Mouse (Mus musculus): ENCODE results near the gene Scgb2b24. TPM values are rescaled to one million over a fixed set of nuclear protein-coding genes. Genes with fewer than 3 reads are reported as not detected.

Gene Scgb2b24
- not detected in 2 replicates for total RNA-seq (2012; rRNA removed)
- total RNA-seq (2014; rRNA removed) = not detected in 2 replicates
- not detected in 2 replicates for polyA plus RNA-seq (2012; ENCODE audit: insufficient read length, low read depth)

- no peaks in the 10 kb centered on the region for H3K9me3 ChIP-seq (replicated peaks; ENCODE audit: low read length)
Measured at GRCm38 (mm10) chr7:33739212-33739611, at the start of gene Scgb2b24. Gene Scgb2b24 (minus strand): TSS chr7:33739312.

GRCm38 (mm10) chr7:33743499-33743898 is 4.4 kb upstream of the Scgb2b24 start, which contains the start of gene Scgb1b24:
Gene Scgb1b24 (plus strand): TSS chr7:33743799.
- Histone ChIP-seq H3K36me3 (replicated peaks in 1 of 2; ENCODE audit: control insufficient read depth in 1 of 2, insufficient read depth in 1 of 2, low read length in 1 of 2) (no peaks in the 10 kb centered on the region), H3K27me3 (replicated peaks) (no peaks in the 10 kb centered on the region), H3K4me1 (ENCODE audit: control insufficient read depth in 1 of 2, insufficient read depth in 2 of 2) (no peaks in the 10 kb centered on the region), H3K4me2 (ENCODE audit: insufficient read depth, low read depth, poor library complexity, severe bottlenecking) (no peak within 1 kb of the TSS), H3K9ac (ENCODE audit: insufficient read depth, low read depth) (no peak within 1 kb of the TSS), H3K9me3 (replicated peaks; ENCODE audit: low read length) (no peaks in the 10 kb centered on the region), H3K79me2 (replicated peaks; ENCODE audit: control insufficient read depth, extremely low read depth, insufficient read depth, poor library complexity, severe bottlenecking) (no peaks in the 10 kb centered on the region), H3K4me3 (replicated peaks in 1 of 3; ENCODE audit: low read depth in 2 of 3, low read length in 2 of 3, poor library complexity in 1 of 3) (no peak within 1 kb of the TSS), H3K27ac (ENCODE audit: insufficient read depth, low read depth) (no peak within 1 kb of the TSS)
- DNase-seq (ENCODE audit: extremely low read depth) = no peak
- dilution Hi-C loops (cut with MboI; ENCODE audit: extremely low pct_ligation_motif_present, extremely low pct_unique_long_range_greater_than_20kb, low sequenced_read_pairs) (no loop called here), in situ Hi-C loops (cut with MboI; ENCODE audit: low pct_ligation_motif_present, low pct_unique_long_range_greater_than_20kb, low sequenced_read_pairs) (no loop called here)
- TF ChIP-seq ETS1 (conservative IDR thresholded peaks at IDR 0.05; ENCODE audit: low read depth, low read length) (no peak), MAX (IDR thresholded peaks at IDR 0.05; ENCODE audit: low read length) (no peak), ELF1 (IDR thresholded peaks at IDR 0.05; ENCODE audit: low read depth, low read length) (no peak), E2F4 (IDR thresholded peaks at IDR 0.05; ENCODE audit: insufficient replicate concordance, low read depth, low read length) (no peak), GABPA (IDR thresholded peaks at IDR 0.05; ENCODE audit: insufficient replicate concordance, low read depth, low read length) (no peak), MXI1 (IDR thresholded peaks at IDR 0.05; ENCODE audit: low read depth, low read length) (no peak)

More at GRCm38 (mm10) chr7:33739212-33739611, at the start of gene Scgb2b24:
- H3K4me1 ChIP-seq (ENCODE audit: control insufficient read depth in 1 of 2, insufficient read depth in 2 of 2) = no peaks in the 10 kb centered on the region
- no peak within 1 kb of the TSS for H3K9ac ChIP-seq (ENCODE audit: insufficient read depth, low read depth)
- no peaks in the 10 kb centered on the region for H3K27me3 ChIP-seq (replicated peaks)
- H3K4me3 ChIP-seq (replicated peaks in 1 of 3; ENCODE audit: low read depth in 2 of 3, low read length in 2 of 3, poor library complexity in 1 of 3) = no peak within 1 kb of the TSS
- no peak for DNase-seq (ENCODE audit: extremely low read depth)
- TF ChIP-seq ZC3H11A (IDR thresholded peaks at IDR 0.05; ENCODE audit: low read depth, low read length) (no peak), POLR2A (IDR thresholded peaks at IDR 0.05; ENCODE audit: low read depth, low read length) (no peak), JUN (IDR thresholded peaks at IDR 0.05; ENCODE audit: insufficient read depth, low read depth, low read length) (no peak), ZKSCAN1 (IDR thresholded peaks at IDR 0.05; ENCODE audit: borderline replicate concordance, low read depth, low read length) (no peak)
- no peak within 1 kb of the TSS for H3K4me2 ChIP-seq (ENCODE audit: insufficient read depth, low read depth, poor library complexity, severe bottlenecking)
- no peaks in the 10 kb centered on the region for H3K36me3 ChIP-seq (replicated peaks in 1 of 2; ENCODE audit: control insufficient read depth in 1 of 2, insufficient read depth in 1 of 2, low read length in 1 of 2)
- dilution Hi-C loops (cut with MboI; ENCODE audit: extremely low pct_ligation_motif_present, extremely low pct_unique_long_range_greater_than_20kb, low sequenced_read_pairs) = no loop called here
- H3K27ac ChIP-seq (ENCODE audit: insufficient read depth, low read depth) = no peak within 1 kb of the TSS
- H3K79me2 ChIP-seq (replicated peaks; ENCODE audit: control insufficient read depth, extremely low read depth, insufficient read depth, poor library complexity, severe bottlenecking) = no peaks in the 10 kb centered on the region
- in situ Hi-C loops (cut with MboI; ENCODE audit: low pct_ligation_motif_present, low pct_unique_long_range_greater_than_20kb, low sequenced_read_pairs) = no loop called here

- Histone ChIP-seq H3K27me3 (replicated peaks) (no peaks in the 10 kb centered on the region), H3K4me3 (replicated peaks in 1 of 3; ENCODE audit: low read depth in 2 of 3, low read length in 2 of 3, poor library complexity in 1 of 3) (no peak overlapping the region), H3K9ac (ENCODE audit: insufficient read depth, low read depth) (no peak overlapping the region), H3K9me3 (replicated peaks; ENCODE audit: low read length) (peaks cover 28% of the 10 kb centered on the region), H3K4me2 (ENCODE audit: insufficient read depth, low read depth, poor library complexity, severe bottlenecking) (no peak overlapping the region), H3K36me3 (replicated peaks in 1 of 2; ENCODE audit: control insufficient read depth in 1 of 2, insufficient read depth in 1 of 2, low read length in 1 of 2) (no peaks in the 10 kb centered on the region), H3K4me1 (ENCODE audit: control insufficient read depth in 1 of 2, insufficient read depth in 2 of 2) (no peaks in the 10 kb centered on the region), H3K79me2 (replicated peaks; ENCODE audit: control insufficient read depth, extremely low read depth, insufficient read depth, poor library complexity, severe bottlenecking) (no peaks in the 10 kb centered on the region), H3K27ac (ENCODE audit: insufficient read depth, low read depth) (no peak overlapping the region)
- no peak for DNase-seq (ENCODE audit: extremely low read depth)
- TF ChIP-seq TBP (conservative IDR thresholded peaks at IDR 0.05; ENCODE audit: low read depth, low read length) (no peak), NRF1 (IDR thresholded peaks at IDR 0.05; ENCODE audit: low read depth, low read length) (no peak), UBTF (IDR thresholded peaks at IDR 0.05; ENCODE audit: low read depth, low read length) (no peak), CHD1 (IDR thresholded peaks at IDR 0.05; ENCODE audit: low read depth, low read length) (no peak), SMC3 (IDR thresholded peaks at IDR 0.05; ENCODE audit: low read depth, low read length) (no peak), MAX (IDR thresholded peaks at IDR 0.05; ENCODE audit: low read length) (no peak), PAX5 (IDR thresholded peaks at IDR 0.05; ENCODE audit: low read length) (no peak), RCOR1 (conservative IDR thresholded peaks at IDR 0.05; ENCODE audit: low read depth, low read length) (no peak), ETS1 (conservative IDR thresholded peaks at IDR 0.05; ENCODE audit: low read depth, low read length) (no peak), BHLHE40 (IDR thresholded peaks at IDR 0.05; ENCODE audit: low read depth, low read length) (no peak), USF1 (IDR thresholded peaks at IDR 0.05; ENCODE audit: low read depth, low read length) (no peak), MYC (IDR thresholded peaks at IDR 0.05; ENCODE audit: low read depth, low read length) (no peak)
- dilution Hi-C loops (cut with MboI; ENCODE audit: extremely low pct_ligation_motif_present, extremely low pct_unique_long_range_greater_than_20kb, low sequenced_read_pairs) (no loop called here), in situ Hi-C loops (cut with MboI; ENCODE audit: low pct_ligation_motif_present, low pct_unique_long_range_greater_than_20kb, low sequenced_read_pairs) (no loop called here)
Measured at GRCm38 (mm10) chr7:33689864-33690263, 49.2 kb downstream of the Scgb2b24 start.

All from CH12.LX (cell line).